Mouse (Mus musculus) spleen, adult 2 months (tissue): ENCODE measurements around the gene Atg4a-ps.

Experiments
- CTCF ChIP-seq: fragments of 200-500 bp; IDR thresholded peaks from 2 replicates; pipeline ENCODE4 v1.5.1; 2011; ENCODE audit warnings: mild to moderate bottlenecking, inconsistent platforms; ENCODE audit not compliant: insufficient read depth, insufficient read length, insufficient replicate concordance; ENCODE audit errors: extremely low read depth
- POLR2A ChIP-seq: fragments of 200-500 bp; IDR thresholded peaks from 2 replicates; pipeline ENCODE4 v1.6.1; 2011; ENCODE audit warnings: low read depth, low read length, inconsistent platforms

- TF ChIP-seq CTCF (no peak), POLR2A (no peak)
Observed at GRCm38 (mm10) chr3:103661714-103662113, 15.8 kb upstream of the Atg4a-ps start.
